Mouse (Mus musculus) ES-Bruce4 (cell line): ENCODE results near the gene Musk. TPM values are rescaled to one million over a fixed set of nuclear protein-coding genes. Genes with fewer than 3 reads are reported as not detected.
"Not testable (repeated sequence)": the region's sequence is repeated elsewhere in the genome, so short reads cannot be mapped to it uniquely, and the experiment has no call there.

ENCODE experiments used
- H3K27ac ChIP-seq: 2 replicates; pipeline ENCODE4 v1.5.1; 2012; ENCODE audit warnings: low read length, inconsistent platforms; ENCODE audit not compliant: insufficient read depth
- H3K27me3 ChIP-seq: 2 replicates; pipeline ENCODE4 v1.6.1; 2012; ENCODE audit warnings: mild to moderate bottlenecking, low read length, inconsistent platforms; ENCODE audit not compliant: control insufficient read depth, poor library complexity, insufficient read depth, severe bottlenecking
- H3K36me3 ChIP-seq: 2 replicates; pipeline ENCODE4 v1.6.1; 2012; ENCODE audit warnings: inconsistent platforms, mild to moderate bottlenecking, low read length, moderate library complexity; ENCODE audit not compliant: control insufficient read depth, poor library complexity, insufficient read depth, severe bottlenecking
- H3K4me1 ChIP-seq: one replicate; pipeline ENCODE4 v1.8.1; 2011; ENCODE audit warnings: low read length; ENCODE audit not compliant: control insufficient read depth, insufficient read depth
- H3K4me3 ChIP-seq: 2 replicates; pipeline ENCODE4 v1.5.1; 2011; ENCODE audit warnings: low read depth, mild to moderate bottlenecking, low read length
- H3K9ac ChIP-seq: 2 replicates; pipeline ENCODE4 v1.6.1; 2012; ENCODE audit warnings: low read depth, mild to moderate bottlenecking, inconsistent platforms; ENCODE audit not compliant: poor library complexity, severe bottlenecking
- H3K9me3 ChIP-seq: replicated peaks from 2 replicates; pipeline ENCODE4 v1.6.1; 2012; ENCODE audit warnings: mild to moderate bottlenecking, low read length, inconsistent platforms; ENCODE audit not compliant: control insufficient read depth, poor library complexity, insufficient read depth, severe bottlenecking
- CTCF ChIP-seq: IDR thresholded peaks from one replicate; pipeline ENCODE4 v1.8.1; 2011; ENCODE audit warnings: low read depth, low read length
- EP300 ChIP-seq: IDR thresholded peaks from 2 replicates; pipeline ENCODE4 v1.6.1; 2011; ENCODE audit warnings: low read depth, low read length; ENCODE audit not compliant: insufficient read depth
- POLR2A ChIP-seq: IDR thresholded peaks from one replicate; pipeline ENCODE4 v1.8.1; 2011; ENCODE audit warnings: low read length; ENCODE audit not compliant: insufficient read depth
- polyA plus RNA-seq: library from polyadenylated mRNA; stranded (reverse); fragments of >200 nt; gene quantifications from 2 replicates; pipeline ENCODE4 v1.2.4, GENCODE M21; 2011; ENCODE audit warnings: low read depth; ENCODE audit not compliant: missing spikeins, insufficient read depth, insufficient read length

Gene Musk
- not detected in 2 replicates for polyA plus RNA-seq

DNA sequence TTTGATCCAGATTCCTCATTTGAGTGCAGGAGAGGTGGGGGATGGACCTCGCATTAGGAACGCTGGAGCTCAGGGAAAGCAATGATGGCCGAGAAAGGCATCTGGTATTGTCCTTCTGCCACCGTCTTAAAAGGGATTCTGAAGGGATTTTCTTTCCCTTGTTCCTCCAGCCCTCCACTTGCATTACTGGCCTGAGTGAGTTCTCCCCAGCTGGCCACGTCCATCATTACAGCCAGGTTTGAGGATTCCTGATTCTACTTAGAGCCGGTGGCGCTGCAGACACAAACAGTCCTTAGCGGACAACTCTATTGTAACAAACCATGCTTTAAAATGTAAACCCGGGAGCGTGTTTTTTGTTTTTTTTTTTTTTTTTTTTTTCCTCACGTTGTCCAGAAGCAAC, at the start of gene Musk:
Musk (plus strand) TSS at position 274 of the 400 bp plus-strand sequence.
- TF ChIP-seq CTCF (no peak), EP300 (no peak), POLR2A (no peak)
- no peak within 1 kb of the TSS for H3K27ac ChIP-seq
- H3K27me3 ChIP-seq: no peaks in the 10 kb centered on the region; the same call in 1 of the 2 replicates
- H3K4me3 ChIP-seq: no peak within 1 kb of the TSS
- H3K9me3 ChIP-seq: no peaks in the 10 kb centered on the region
- H3K4me1 ChIP-seq: no peaks in the 10 kb centered on the region
- no peaks in the 10 kb centered on the region for H3K36me3 ChIP-seq
- no peak within 1 kb of the TSS for H3K9ac ChIP-seq

DNA sequence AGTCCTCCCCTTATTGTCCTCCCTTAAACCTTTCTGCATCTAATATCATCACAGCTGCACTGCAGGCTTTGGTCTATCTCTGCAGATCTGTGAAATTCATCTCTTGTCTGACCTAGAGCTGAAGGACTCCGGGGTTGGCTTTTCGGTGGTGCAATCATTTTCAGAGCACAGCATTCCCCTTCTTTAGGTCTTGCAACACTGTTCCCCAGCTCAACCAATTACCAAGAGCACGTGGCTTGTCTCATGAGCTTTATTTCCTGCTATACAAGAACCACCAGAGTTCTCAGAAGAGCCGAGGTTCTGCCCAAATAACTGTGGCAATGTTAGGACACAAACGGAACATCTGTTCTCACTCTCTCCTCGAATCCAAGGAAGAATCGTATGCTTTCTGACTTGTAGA, 45.3 kb upstream of the Musk start:
- no peak overlapping the region for H3K27ac ChIP-seq
- no peaks in the 10 kb centered on the region for H3K27me3 ChIP-seq
- no peak overlapping the region for H3K9ac ChIP-seq
- no peaks in the 10 kb centered on the region for H3K36me3 ChIP-seq
- H3K4me1 ChIP-seq: no peaks in the 10 kb centered on the region
- no peaks in the 10 kb centered on the region for H3K9me3 ChIP-seq
- TF ChIP-seq CTCF (no peak), EP300 (no peak), POLR2A (no peak)
- H3K4me3 ChIP-seq: no peak overlapping the region

DNA sequence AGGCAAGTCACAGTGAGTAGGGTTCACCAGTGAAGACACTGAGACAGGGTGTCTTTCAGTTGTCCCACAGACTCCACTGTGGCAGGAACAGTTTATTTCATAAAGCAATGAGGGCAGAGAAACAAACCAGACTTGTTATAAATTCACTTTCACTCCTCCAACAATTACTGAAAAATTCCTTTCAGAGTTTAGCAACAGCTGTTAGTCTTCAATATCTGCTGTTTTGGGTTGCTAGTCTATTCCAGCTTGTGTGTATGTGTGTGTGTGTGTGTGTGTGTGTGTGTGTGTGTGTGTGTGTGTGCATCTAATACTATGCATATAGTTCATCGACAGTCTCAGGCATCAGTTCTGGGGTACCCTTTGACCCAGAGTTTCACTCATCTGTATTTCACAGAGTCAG, 40.2 kb upstream of the Musk start:
- Histone ChIP-seq H3K27ac (no peak overlapping the region), H3K9me3 (no peaks in the 10 kb centered on the region), H3K9ac (no peak overlapping the region), H3K36me3 (no peaks in the 10 kb centered on the region), H3K4me3 (no peak overlapping the region), H3K4me1 (no peaks in the 10 kb centered on the region), H3K27me3 (no peaks in the 10 kb centered on the region)
- TF ChIP-seq CTCF: no peak
- no peak for TF ChIP-seq EP300
- TF ChIP-seq POLR2A: no peak

DNA sequence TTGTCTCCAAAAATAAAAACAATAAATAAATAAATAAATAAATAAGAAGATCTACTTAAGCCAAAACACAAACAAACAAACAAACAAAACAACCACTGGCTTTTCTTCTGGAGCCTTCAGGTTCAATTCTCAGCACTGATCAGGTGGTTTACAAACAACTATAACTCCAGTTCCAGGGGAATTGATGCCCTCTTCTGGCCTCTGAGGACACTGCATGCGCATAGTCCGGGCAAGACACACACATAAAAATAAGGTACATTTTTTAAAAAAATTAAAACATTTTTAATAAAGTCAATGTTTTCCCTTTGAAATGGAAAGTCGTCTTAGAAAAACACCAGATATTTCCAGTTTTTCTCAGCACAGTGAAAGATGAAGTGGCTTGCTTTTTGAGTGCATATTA, 33.4 kb upstream of the Musk start:
- Histone ChIP-seq H3K4me1 (no peaks in the 10 kb centered on the region), H3K27me3 (no peaks in the 10 kb centered on the region), H3K9ac (no peak overlapping the region), H3K27ac (no peak overlapping the region), H3K4me3 (no peak overlapping the region), H3K36me3 (no peaks in the 10 kb centered on the region), H3K9me3 (no peaks in the 10 kb centered on the region)
- TF ChIP-seq EP300 (no peak), CTCF (peak; percentile 18)

DNA sequence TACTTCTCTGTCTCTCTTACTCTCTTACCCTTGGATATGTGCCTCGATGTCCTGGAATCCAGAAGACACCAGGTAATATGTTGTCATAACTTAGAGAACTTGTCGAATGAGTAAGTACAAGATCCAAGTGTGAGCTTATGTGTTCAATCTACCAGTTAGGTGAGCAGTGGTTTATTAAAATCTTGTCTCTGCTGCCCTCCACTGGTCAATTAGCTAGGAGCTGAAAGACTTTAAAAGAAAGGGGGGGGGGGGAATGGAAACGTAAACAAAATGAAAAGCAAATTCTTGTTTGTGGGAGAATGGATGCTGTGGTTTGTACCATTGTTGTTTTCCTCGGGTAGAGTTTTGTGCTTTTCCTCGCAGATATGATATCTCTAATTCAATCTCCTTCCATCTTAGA, 32.4 kb upstream of the Musk start:
- no peaks in the 10 kb centered on the region for H3K4me1 ChIP-seq
- no peaks in the 10 kb centered on the region for H3K27me3 ChIP-seq
- no peaks in the 10 kb centered on the region for H3K36me3 ChIP-seq
- H3K4me3 ChIP-seq: no peak overlapping the region
- no peak overlapping the region for H3K27ac ChIP-seq
- H3K9me3 ChIP-seq: no peaks in the 10 kb centered on the region
- H3K9ac ChIP-seq: no peak overlapping the region
- TF ChIP-seq EP300: no peak
- TF ChIP-seq CTCF: no peak
- no peak for TF ChIP-seq POLR2A

DNA sequence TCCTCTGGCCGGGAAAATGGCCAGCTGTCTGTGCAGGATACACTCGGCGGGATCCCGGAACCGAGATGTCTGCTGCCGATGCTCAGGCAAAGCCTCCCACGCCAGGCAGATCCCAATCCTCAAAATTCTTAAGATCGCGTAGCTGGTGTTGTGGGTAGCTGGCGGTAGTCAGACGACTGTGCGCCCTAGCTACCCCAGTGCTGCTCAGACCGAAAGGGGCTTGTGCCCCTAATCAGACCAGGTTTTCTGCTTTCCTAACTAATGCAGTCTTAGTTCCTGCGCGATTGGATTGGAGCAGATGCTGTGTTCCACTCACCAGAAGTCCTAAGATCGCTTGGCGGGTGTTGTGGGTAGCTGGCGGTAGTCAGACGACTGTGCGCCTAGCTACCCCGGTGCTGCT, 25.0 kb upstream of the Musk start:
- not testable (repeated sequence) for H3K9me3 ChIP-seq, H3K27me3 ChIP-seq, H3K36me3 ChIP-seq, H3K27ac ChIP-seq, H3K4me1 ChIP-seq
- Histone ChIP-seq H3K4me3 (peak overlapping the region; percentile 59), H3K9ac (peak overlapping the region; percentile 69)
